Mouse (Mus musculus) layer of hippocampus, postnatal 10 days (tissue): Measurements from ENCODE around the gene Sun2. TPM values are rescaled to one million over a fixed set of nuclear protein-coding genes. Genes with fewer than 3 reads are reported as not detected.
A peak's percentile ranks its signal among the peaks of the same experiment; 100 is the strongest.

ENCODE experiments used
- DNase-seq, 2 experiments: peaks; one replicate each; pipeline ENCODE4 v3.0.0; 2021; ENCODE audit warnings: low spot score in 2 of 2
- long read RNA-seq: library from polyadenylated mRNA; stranded (forward); transcript quantifications from one replicate; pipeline ENCODE4 v2.0.0, GENCODE M21; 2023
- total RNA-seq, 2 experiments: library from RNA; stranded (reverse); gene quantifications; 2 replicates each; pipeline ENCODE4 v1.2.3; 2021

Gene Sun2
- total RNA-seq: 10 to 100 TPM; 16.1 to 19.1 TPM
- long read RNA-seq: 0 reads

- DNase-seq: peak; percentile 90 to 94
These were observed at the start of gene Sun2 for GRCm38 (mm10) chr15:79741921-79742705. TSS of gene Sun2 (minus strand) at chr15:79742536.

GRCm38 (mm10) chr15:79791502-79791901 is 49.2 kb upstream of the Sun2 start:
- DNase-seq: no peak

GRCm38 (mm10) chr15:79790905-79791304 is 48.6 kb upstream of the Sun2 start:
- DNase-seq: no peak

- no peak for DNase-seq
These were observed 47.8 kb upstream of the Sun2 start for GRCm38 (mm10) chr15:79790111-79790510.

GRCm38 (mm10) chr15:79787815-79788214 is 45.5 kb upstream of the Sun2 start:
- no peak for DNase-seq

GRCm38 (mm10) chr15:79785056-79785455 is 42.7 kb upstream of the Sun2 start:
- no peak for DNase-seq

- DNase-seq: no peak
These were observed 35.4 kb upstream of the Sun2 start, which contains the start of gene Dnal4 for GRCm38 (mm10) chr15:79777749-79778148. TSS of gene Dnal4 (minus strand) at chr15:79777849.

- no peak for DNase-seq
These were observed 33.3 kb upstream of the Sun2 start for GRCm38 (mm10) chr15:79775662-79776061.

- DNase-seq: peak; percentile 94 to 96
These were observed 32.0 kb upstream of the Sun2 start for GRCm38 (mm10) chr15:79774117-79775027.

- no peak for DNase-seq
These were observed 28.4 kb upstream of the Sun2 start for GRCm38 (mm10) chr15:79770629-79771240.

- no peak for DNase-seq
These were observed 26.0 kb upstream of the Sun2 start for GRCm38 (mm10) chr15:79768302-79768701.

- no peak for DNase-seq
These were observed 25.1 kb upstream of the Sun2 start for GRCm38 (mm10) chr15:79767327-79767961.

- DNase-seq: no peak
These were observed 24.3 kb upstream of the Sun2 start for GRCm38 (mm10) chr15:79766586-79767071.

GRCm38 (mm10) chr15:79766168-79766567 is 23.8 kb upstream of the Sun2 start:
- no peak for DNase-seq

GRCm38 (mm10) chr15:79765361-79765760 is 23.0 kb upstream of the Sun2 start:
- DNase-seq: no peak

- DNase-seq: no peak
These were observed 22.4 kb upstream of the Sun2 start for GRCm38 (mm10) chr15:79764539-79765267.

- DNase-seq: no peak
These were observed 21.4 kb upstream of the Sun2 start for GRCm38 (mm10) chr15:79763601-79764246.

GRCm38 (mm10) chr15:79763001-79763400 is 20.7 kb upstream of the Sun2 start:
- DNase-seq: no peak

- no peak for DNase-seq
These were observed 18.6 kb upstream of the Sun2 start for GRCm38 (mm10) chr15:79760956-79761355.

- DNase-seq: no peak
These were observed 14.8 kb upstream of the Sun2 start for GRCm38 (mm10) chr15:79757118-79757517.
